Mouse (Mus musculus): ENCODE measurements around the gene Gm20388.

DNA sequence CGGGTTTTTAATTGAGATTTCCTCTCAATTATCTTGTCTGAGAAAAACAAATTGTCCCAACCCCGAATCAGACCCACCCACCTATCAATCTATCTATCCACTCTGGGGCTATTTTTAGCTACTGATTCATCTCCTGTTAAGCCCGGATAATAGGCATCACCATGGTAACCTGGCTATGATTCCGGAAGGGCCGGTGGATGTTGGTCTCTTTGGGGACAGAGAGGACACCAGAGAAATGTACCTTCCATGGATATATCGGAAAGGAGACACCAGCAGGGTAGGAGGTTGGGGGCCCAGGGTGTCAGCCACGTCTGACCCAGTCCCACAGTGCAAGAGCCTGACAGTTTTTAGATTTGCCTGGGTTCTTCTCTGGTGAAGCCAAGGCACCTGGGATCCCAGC lies 3224.8 kb downstream of the Gm20388 start:
- no peak for TF ChIP-seq POLR2A (IDR thresholded peaks at IDR 0.05; ENCODE audit: extremely low read depth, insufficient read depth, low read length)
- TF ChIP-seq CTCF (IDR thresholded peaks at IDR 0.05; ENCODE audit: extremely low read depth, insufficient read depth, low read length), result no peak

Data from cortical plate, adult 2 months (tissue).